Mouse (Mus musculus) stomach, embryonic 16.5 days (tissue): ENCODE measurements at regions not wholly inside any gene's neighbourhood (a gene's known extent, or its start where the extent isn't known, plus 50 kb on each side); places are given as distances from the start of the nearest gene placed in this dataset.
A peak's percentile ranks its signal among the peaks of the same experiment; 100 is the strongest.

Experiments used
- ATAC-seq: fragments of 200-750 bp; cut with Nextera tagmentation; 2 replicates; pipeline ENCODE4 v1.8.0; 2017; ENCODE audit warnings: moderate number of reproducible peaks, moderate TSS enrichment; ENCODE audit not compliant: insufficient read depth, low FRiP score
- H3K27ac ChIP-seq: fragments of 300-500 bp; sonication (generic); 2 replicates; pipeline ENCODE4 v1.5.1; 2014; ENCODE audit warnings: low read length
- H3K27me3 ChIP-seq: fragments of 300-500 bp; sonication (generic); 2 replicates; pipeline ENCODE4 v1.6.1; 2014; ENCODE audit warnings: low read length, control low read depth, mixed read lengths; ENCODE audit not compliant: control insufficient read depth, insufficient read depth
- H3K36me3 ChIP-seq: fragments of 300-500 bp; sonication (generic); 2 replicates; pipeline ENCODE4 v1.6.1; 2014; ENCODE audit warnings: low read length; ENCODE audit not compliant: control insufficient read depth, insufficient read depth
- H3K4me1 ChIP-seq: fragments of 300-500 bp; sonication (generic); 2 replicates; pipeline ENCODE4 v1.6.1; 2014; ENCODE audit warnings: low read length, control low read depth, mixed read lengths; ENCODE audit not compliant: control insufficient read depth, insufficient read depth
- H3K4me2 ChIP-seq: fragments of 300-500 bp; sonication (generic); 2 replicates; pipeline ENCODE4 v1.6.1; 2014; ENCODE audit warnings: low read depth, low read length, mixed read lengths
- H3K4me3 ChIP-seq: fragments of 300-500 bp; sonication (generic); replicated peaks from 2 replicates; pipeline ENCODE4 v1.5.1; 2014; ENCODE audit warnings: mild to moderate bottlenecking, low read length
- H3K9ac ChIP-seq: fragments of 300-500 bp; sonication (generic); 2 replicates; pipeline ENCODE4 v1.6.1; 2014; ENCODE audit warnings: low read length
- H3K9me3 ChIP-seq: fragments of 300-500 bp; sonication (generic); replicated peaks from 2 replicates; pipeline ENCODE4 v1.6.1; 2016; ENCODE audit warnings: low read length, control low read depth; ENCODE audit not compliant: control insufficient read depth
- WGBS: fragments of 180-500 bp; shearing (Covaris S2); extraction: QIAGEN DNeasy Blood & Tissue Kit; methylation state at CpG from one replicate; pipeline ENCODE4 v1.1.7; 2014; 5-methylcytosine and 5-hydroxymethylcytosine counted together

DNA sequence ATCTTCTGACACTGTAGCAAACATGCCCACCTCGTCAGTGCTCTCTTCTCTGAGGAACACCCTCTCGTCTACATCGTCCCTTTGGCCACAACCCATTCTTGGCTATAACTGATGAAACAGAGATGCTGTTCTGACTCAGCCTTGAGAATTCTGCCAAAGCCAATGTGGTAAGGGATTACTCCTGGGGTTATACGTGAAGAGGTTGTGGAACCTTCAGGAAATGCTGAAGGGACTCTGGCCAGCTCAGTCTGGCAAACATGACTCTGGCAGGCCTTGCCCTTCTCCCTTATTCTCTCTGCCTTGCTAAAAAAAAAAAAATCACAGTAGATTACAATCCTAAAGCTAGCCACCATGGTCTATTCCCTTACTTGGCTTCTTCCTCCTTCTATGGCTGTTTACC lies 103.9 kb downstream of the Rplp1 start:
- no peak overlapping the region for H3K4me2 ChIP-seq
- H3K36me3 ChIP-seq = no peaks in the 10 kb centered on the region
- no peak overlapping the region for H3K27ac ChIP-seq
- no peaks in the 10 kb centered on the region for H3K9me3 ChIP-seq
- H3K27me3 ChIP-seq = no peaks in the 10 kb centered on the region
- peaks cover 8% of the 10 kb centered on the region; the same call in 1 of the 2 replicates for H3K4me1 ChIP-seq
- WGBS = 74% methylated on average over 4 of the region's 4 CpGs
- no peak overlapping the region for H3K4me3 ChIP-seq
- ATAC-seq = no peak
- no peak overlapping the region for H3K9ac ChIP-seq

DNA sequence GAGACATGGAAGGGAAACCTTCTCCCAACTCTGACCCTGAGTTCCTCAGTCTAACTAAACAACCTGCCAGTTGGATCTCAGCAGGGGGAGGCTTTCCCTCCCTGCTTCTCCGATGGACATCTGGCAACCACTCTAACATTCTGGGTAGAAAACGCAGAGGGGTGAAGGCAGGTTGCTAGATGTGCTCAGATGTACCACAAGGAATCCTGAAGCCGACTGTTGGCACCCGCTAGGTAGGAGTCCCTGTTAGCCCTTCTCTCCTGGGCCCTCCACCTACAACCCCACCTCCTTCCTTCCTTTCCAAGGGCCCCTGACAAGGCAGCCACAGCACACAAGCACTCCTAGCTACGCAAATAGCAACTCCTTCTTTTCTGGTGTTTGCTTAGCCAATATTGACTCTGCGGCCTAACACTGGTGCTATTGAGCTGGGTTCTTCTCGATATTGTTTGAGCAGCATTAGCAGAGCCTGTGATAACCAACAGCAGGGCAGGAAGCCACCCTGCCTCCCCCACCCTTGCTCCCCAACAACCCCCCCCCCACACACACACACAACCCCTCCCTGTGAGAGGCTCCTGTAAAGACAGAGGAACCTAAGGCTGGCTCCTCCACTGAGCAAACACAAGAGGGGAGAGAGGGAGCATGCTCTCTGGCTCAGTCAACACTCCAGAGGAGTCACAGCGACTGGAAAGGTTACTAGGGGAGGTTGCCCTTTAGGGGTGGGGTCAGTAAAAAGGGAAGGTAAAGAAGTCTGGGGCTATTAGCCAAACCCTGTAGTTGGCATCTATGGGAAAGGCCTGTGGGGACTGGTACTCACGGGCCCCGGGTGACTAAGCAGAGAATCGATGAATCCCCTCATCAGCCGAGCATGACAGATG lies 105.8 kb downstream of the Rplp1 start:
- no peak overlapping the region for H3K9ac ChIP-seq
- H3K4me2 ChIP-seq = no peak overlapping the region
- peak; percentile 92 for ATAC-seq
- H3K27me3 ChIP-seq = no peaks in the 10 kb centered on the region
- peaks cover 10% of the 10 kb centered on the region for H3K4me1 ChIP-seq
- H3K36me3 ChIP-seq = no peaks in the 10 kb centered on the region
- peak overlapping the region; percentile 69 for H3K27ac ChIP-seq
- no peak overlapping the region for H3K4me3 ChIP-seq
- WGBS = 52% methylated on average over 12 of the region's 12 CpGs
- H3K9me3 ChIP-seq = no peaks in the 10 kb centered on the region

DNA sequence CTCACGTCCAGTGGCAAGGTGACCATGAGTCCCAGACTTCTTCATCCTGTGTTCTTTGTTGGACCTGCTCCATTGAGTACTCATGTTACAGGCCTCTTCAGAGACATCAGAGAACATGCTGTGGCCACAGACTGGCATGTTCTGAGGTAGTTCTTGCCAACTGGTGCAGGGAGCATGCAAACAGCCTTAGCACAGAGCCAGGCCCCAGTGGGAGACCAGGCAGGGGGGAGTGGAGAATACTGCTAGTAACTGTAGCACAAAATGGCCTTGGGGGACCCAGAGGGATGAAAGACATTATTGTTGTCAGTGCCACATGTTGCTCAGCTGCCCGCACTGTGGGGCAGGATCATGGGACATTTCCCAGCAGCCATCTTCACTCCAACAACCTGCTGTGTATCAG lies 108.4 kb downstream of the Rplp1 start:
- Histone ChIP-seq H3K9me3 (no peaks in the 10 kb centered on the region), H3K36me3 (no peaks in the 10 kb centered on the region), H3K4me3 (no peak overlapping the region), H3K4me1 (peaks cover 17% of the 10 kb centered on the region), H3K27ac (no peak overlapping the region), H3K4me2 (no peak overlapping the region), H3K9ac (no peak overlapping the region), H3K27me3 (no peaks in the 10 kb centered on the region)
- no peak for ATAC-seq
- WGBS = 90% methylated on average over 2 of the region's 2 CpGs

DNA sequence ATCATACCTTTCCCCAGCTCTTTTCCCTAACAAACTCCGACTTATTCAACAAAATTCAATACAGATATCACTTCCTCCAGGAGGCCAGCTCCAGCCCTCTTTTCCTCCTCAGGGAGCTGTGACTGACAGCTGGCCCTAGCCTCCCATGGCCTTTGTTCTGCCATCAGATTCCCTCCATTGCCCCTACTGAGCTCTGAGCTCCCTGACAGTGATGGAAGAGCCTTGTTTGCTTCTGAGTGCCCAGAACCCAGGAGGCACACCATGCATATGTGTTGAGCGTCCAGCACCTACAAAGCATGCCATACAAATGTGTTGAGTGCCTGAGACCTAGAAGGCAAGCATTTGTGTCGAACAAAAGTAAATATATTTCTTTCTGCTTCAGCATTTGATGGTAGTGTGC lies 110.8 kb downstream of the Rplp1 start:
- H3K9ac ChIP-seq = no peak overlapping the region
- no peaks in the 10 kb centered on the region for H3K36me3 ChIP-seq
- peaks cover 17% of the 10 kb centered on the region for H3K4me1 ChIP-seq
- H3K4me2 ChIP-seq = no peak overlapping the region
- no peak for ATAC-seq
- no peaks in the 10 kb centered on the region for H3K27me3 ChIP-seq
- no peaks in the 10 kb centered on the region for H3K9me3 ChIP-seq
- no peak overlapping the region for H3K4me3 ChIP-seq
- H3K27ac ChIP-seq = no peak overlapping the region
- WGBS = 46% methylated on average over 3 of the region's 3 CpGs

DNA sequence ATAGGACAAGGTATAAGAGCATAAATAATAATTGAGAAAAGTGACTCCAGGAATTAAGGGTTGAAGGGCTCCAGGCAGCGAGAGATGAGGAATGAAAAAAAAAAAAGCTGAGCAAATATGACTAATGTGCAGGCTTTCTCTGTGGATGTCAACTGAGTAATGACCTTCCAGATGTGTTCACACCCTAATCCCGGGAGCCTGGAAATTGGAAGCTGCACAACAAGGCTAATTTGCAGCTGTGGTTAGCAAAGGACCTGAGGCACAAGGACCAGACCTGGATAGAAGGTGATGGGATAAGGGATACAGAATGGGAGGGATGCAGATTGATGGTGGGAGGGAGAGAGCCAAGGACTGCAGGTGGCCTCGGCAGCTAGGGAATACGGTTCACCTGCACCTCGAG lies 111.6 kb downstream of the Rplp1 start:
- 46% methylated on average over 5 of the region's 5 CpGs for WGBS
- no peak overlapping the region for H3K4me3 ChIP-seq
- H3K4me1 ChIP-seq = peaks cover 13% of the 10 kb centered on the region
- ATAC-seq = no peak
- no peak overlapping the region for H3K27ac ChIP-seq
- no peak overlapping the region for H3K4me2 ChIP-seq
- H3K9me3 ChIP-seq = no peaks in the 10 kb centered on the region
- no peaks in the 10 kb centered on the region for H3K27me3 ChIP-seq
- no peak overlapping the region for H3K9ac ChIP-seq
- no peaks in the 10 kb centered on the region for H3K36me3 ChIP-seq

- 34% methylated on average over 1 of the region's 1 CpGs for WGBS
- ATAC-seq = no peak
Measured at GRCm38 (mm10) chr9:61799535-61799934, 114.8 kb downstream of the Rplp1 start.

GRCm38 (mm10) chr9:61795910-61796309 lies 118.4 kb downstream of the Rplp1 start:
- Histone ChIP-seq H3K9ac (no peak overlapping the region), H3K27ac (peak overlapping the region; percentile 69), H3K9me3 (peaks cover 5% of the 10 kb centered on the region; the same call in 1 of the 2 replicates), H3K4me2 (no peak overlapping the region), H3K27me3 (no peaks in the 10 kb centered on the region), H3K4me3 (no peak overlapping the region), H3K4me1 (no peaks in the 10 kb centered on the region), H3K36me3 (no peaks in the 10 kb centered on the region)
- peak; percentile 63; the same call in 1 of the 2 replicates for ATAC-seq
- 62% methylated on average over 5 of the region's 5 CpGs for WGBS

More at GRCm38 (mm10) chr9:61799535-61799934, 114.8 kb downstream of the Rplp1 start:
- Histone ChIP-seq H3K9me3 (no peaks in the 10 kb centered on the region), H3K4me1 (peaks cover 9% of the 10 kb centered on the region), H3K4me2 (no peak overlapping the region), H3K36me3 (no peaks in the 10 kb centered on the region), H3K27ac (no peak overlapping the region), H3K9ac (no peak overlapping the region), H3K4me3 (no peak overlapping the region), H3K27me3 (no peaks in the 10 kb centered on the region)

- H3K4me1 ChIP-seq = no peaks in the 10 kb centered on the region
- ATAC-seq = no peak
- no peak overlapping the region for H3K9ac ChIP-seq
- no peak overlapping the region for H3K4me3 ChIP-seq
- H3K36me3 ChIP-seq = no peaks in the 10 kb centered on the region
- no peaks in the 10 kb centered on the region for H3K27me3 ChIP-seq
- no peak overlapping the region for H3K4me2 ChIP-seq
- H3K27ac ChIP-seq = no peak overlapping the region
- peaks cover 5% of the 10 kb centered on the region; the same call in 1 of the 2 replicates for H3K9me3 ChIP-seq
- WGBS = 83% methylated on average over 11 of the region's 11 CpGs
Measured at GRCm38 (mm10) chr9:61791435-61792064, 122.8 kb downstream of the Rplp1 start.

GRCm38 (mm10) chr9:61790849-61791248 lies 123.5 kb downstream of the Rplp1 start:
- no peak for ATAC-seq

More at GRCm38 (mm10) chr9:61790849-61791248, 123.5 kb downstream of the Rplp1 start:
- no peak overlapping the region for H3K9ac ChIP-seq
- H3K9me3 ChIP-seq = peaks cover 5% of the 10 kb centered on the region; the same call in 1 of the 2 replicates
- H3K4me2 ChIP-seq = no peak overlapping the region
- H3K27me3 ChIP-seq = no peaks in the 10 kb centered on the region
- no peaks in the 10 kb centered on the region for H3K36me3 ChIP-seq
- H3K4me1 ChIP-seq = no peaks in the 10 kb centered on the region
- 78% methylated on average over 2 of the region's 2 CpGs for WGBS
- no peak overlapping the region for H3K27ac ChIP-seq
- H3K4me3 ChIP-seq = no peak overlapping the region
